Mouse (Mus musculus) left cerebral cortex, postnatal 36 days (tissue): ENCODE measurements at regions not wholly inside any gene's neighbourhood (a gene's known extent, or its start where the extent isn't known, plus 50 kb on each side); places are given as distances from the start of the nearest gene placed in this dataset.

Experiments used
- DNase-seq, 2 experiments: peaks; one replicate each; pipeline ENCODE4 v3.0.0; 2021 to 2022; ENCODE audit warnings: low spot score in 2 of 2, mixed read lengths in 1 of 2
- intact Hi-C: fragments of 180-260 bp; cut with DNase I; formaldehyde crosslinking; loops from one replicate; pipeline ENCODE4 v1.15.1; 2025

DNA sequence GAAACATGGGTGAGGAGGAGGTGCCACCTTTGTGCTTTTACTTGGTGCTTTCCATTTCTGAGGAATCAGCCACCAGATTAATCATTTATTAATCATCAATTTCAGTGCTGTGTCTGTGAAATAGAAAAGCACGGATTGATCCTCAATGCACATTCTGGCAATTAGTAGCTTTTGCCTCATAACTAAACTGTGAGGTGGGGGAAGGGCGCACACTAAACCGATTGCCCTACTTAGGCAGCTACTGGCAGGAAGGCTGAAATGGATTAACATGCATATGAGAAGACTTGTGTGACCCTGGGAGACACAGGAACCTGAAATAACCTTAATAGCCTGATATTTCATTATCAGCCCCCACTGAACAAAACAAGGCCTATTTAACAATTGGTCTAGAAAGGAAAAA lies 581.5 kb upstream of the Tbl1xr1 start:
- no peak for DNase-seq
- intact Hi-C loops, result loop anchor here (10.0 kb wide), 4 partner anchors 140 to 600 kb away; partner anchors contain the start of gene Tbl1xr1

DNA sequence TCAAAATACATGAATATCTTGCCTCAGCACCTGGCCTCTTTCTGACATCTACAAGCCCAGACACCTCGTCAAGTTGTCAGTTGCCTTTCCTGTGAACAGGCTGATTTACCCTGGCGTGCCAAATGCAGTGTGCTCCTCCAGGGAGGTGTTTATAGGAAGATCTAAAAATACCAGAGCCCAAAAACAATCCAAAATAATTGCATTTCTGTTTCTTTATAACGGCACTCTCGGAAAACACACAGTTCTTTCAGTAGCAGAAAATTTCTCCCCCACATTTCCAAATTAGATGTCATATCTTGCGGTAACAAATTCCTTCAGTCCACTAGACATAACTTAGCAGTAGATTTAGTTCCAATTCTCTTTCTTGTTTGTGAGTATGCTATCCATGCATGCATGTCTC lies 580.8 kb upstream of the Tbl1xr1 start:
- intact Hi-C loops, result loop anchor here (10.0 kb wide), 4 partner anchors 139 to 601 kb away; partner anchors contain the start of gene Tbl1xr1
- no peak for DNase-seq

DNA sequence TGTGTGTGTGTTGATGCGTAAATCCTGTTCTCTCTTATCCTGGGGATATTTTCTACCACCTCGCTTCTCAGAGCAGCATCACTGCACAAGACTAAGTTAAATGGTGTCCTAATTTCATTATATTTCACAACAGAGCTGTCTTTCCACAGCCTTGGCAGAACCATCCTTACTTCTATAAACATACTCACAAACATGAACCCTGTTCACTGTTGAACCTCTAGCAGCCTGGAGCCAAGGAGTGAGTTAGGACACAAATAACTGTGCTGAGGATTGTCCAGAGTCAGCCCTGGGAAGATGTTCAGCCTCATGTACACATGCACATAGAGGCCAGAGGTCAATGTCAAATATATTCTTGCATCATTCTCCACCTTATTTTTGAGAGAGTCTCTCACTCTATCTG lies 580.3 kb upstream of the Tbl1xr1 start:
- intact Hi-C loops, result loop anchor here (10.0 kb wide), 4 partner anchors 139 to 601 kb away; partner anchors contain the start of gene Tbl1xr1
- DNase-seq, result no peak

DNA sequence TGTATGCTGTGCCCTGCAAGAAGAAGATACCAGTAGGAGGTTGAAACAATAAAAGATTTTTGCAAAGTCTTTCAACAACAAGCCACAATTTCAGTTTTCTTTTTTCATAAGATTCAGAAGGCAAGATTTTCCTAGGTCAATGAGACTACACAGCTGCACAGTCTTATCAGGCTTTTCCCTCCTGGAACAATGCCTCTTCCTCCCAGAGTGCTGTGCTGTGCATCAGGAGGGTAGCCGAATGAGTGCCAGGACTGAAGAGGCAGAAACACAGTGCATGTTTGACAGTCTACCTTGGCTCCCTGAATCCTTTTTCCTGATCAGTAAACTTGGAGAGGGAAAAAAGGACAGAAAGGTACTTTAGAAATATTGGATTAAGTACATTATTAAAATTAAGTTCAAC lies 579.4 kb upstream of the Tbl1xr1 start:
- DNase-seq, result no peak
- intact Hi-C loops, result loop anchor here (10.0 kb wide), 4 partner anchors 138 to 602 kb away; partner anchors contain the start of gene Tbl1xr1

DNA sequence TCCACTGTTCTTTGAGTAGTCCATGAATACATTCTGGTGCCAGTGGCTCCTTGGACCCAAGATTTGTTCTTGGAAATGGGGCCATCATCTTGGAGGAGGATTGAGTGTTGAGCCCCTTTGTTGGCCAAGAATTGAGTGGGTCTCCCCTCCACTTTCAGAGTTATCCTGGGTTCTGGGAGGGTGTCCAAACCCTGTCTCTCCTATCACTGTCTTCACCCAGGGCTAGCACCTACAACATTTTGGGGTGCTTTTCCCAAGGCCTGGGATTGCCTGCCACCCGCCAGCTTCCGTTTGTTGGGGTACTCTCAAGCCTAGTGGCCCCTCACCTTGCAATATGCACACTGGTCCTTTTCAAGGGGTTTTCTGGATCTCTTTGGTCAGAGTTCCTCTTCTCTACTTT lies 568.8 kb upstream of the Tbl1xr1 start:
- DNase-seq, result no peak
- intact Hi-C loops, result no loop called here

DNA sequence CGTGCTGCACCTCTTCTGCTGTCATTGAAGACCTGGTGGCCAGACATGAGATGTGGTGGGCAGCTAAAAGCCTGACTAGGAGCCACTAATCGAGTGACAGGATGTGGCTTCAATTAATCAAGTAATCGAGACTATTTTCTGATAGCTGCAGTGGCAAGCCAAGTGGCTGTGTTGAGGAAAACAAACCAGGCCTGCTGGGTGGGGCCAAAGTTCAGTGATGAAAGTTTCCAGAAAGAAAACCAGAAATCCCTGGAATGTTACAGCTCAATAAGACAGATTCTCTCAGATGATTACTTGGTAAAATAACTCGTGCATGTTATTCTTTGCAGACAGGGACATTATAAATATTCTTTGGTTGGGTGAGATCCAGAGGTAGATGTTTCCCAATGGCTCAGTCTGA lies 564.4 kb upstream of the Tbl1xr1 start:
- intact Hi-C loops, result no loop called here
- no peak for DNase-seq

DNA sequence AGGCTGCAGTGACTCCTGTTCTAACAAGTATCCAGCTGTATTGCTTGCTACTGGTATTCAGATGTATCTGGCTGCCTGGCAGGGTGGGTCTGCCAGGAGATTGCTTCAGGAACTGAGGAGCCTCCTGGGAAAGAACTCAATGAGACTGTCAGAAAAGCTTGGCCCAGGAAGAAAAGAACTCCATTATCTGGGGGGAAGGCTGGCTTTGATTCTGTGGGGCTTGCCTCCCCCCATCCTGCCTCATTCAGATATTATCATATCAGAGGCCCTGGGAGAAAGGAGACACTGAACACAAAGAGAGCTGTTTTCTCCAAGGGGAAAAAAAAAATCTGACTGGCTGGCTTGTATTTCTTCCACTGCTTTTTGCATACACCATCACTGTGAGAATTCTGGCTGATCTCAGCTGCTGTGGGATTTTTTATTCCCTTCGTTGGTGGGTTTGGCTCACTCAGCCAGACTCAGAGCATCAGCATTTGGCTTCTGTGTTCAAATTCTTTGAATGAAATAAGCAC lies 552.0 kb upstream of the Tbl1xr1 start:
- intact Hi-C loops, result no loop called here
- no peak for DNase-seq

DNA sequence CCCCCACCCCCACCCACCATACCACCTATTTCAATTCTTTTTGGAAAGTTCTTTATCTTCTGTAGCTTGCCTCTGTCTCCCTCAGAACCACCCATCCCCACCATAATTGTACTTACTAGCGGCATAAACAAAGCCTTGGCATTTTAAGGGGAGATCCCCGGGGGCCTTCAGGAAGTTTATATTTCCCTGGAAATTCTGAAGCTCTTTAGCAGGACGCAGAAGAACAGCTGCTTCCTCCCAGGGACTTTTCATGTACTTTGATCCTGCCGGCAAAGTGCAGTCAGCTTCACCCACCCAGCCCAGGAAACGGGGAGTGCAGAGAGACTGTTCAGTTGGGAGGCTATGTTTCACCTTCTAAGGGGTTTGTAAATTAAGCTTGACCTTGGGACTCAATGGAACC lies 545.6 kb upstream of the Tbl1xr1 start:
- intact Hi-C loops, result no loop called here
- no peak for DNase-seq

DNA sequence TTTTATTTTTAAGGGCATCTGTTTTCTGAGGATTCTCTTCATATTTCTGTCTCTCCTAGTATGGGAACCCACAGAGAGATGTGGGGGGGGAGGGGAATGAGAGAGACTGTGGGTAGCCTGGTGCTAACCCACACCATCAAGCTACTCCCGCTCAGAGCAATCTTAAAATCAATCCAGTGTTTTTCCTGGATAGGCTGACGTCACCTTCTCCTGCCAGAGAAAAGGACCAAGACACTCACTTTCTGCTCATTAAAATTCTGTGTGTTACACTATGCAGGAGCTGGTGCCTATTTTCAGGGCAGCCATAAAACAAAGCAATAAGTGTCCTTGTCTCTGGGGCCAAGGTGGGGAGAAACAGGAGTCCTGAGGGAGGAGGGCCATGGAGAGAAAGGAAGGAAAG lies 537.3 kb upstream of the Tbl1xr1 start:
- intact Hi-C loops, result no loop called here
- DNase-seq, result no peak

DNA sequence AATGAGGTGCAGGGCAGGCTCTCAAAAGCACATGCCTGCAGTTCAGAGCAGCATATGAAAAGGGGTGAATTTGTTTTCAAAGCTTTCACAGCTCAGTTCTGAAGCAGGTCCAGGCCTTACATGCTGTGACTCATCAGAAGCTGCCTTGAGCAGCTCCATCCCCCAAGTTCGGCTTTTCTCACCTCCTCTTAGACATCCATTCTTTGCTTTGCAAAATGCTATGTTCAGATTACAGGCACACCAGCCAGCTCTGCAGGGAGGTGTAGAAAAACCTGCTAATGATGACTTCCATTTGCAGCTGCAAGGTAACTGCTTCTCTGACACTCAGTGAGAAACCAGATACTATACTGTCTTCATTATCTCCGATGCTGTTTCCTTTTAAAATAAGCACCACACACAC lies 532.0 kb upstream of the Tbl1xr1 start:
- intact Hi-C loops, result no loop called here
- peak; percentile 57 to 58 for DNase-seq

DNA sequence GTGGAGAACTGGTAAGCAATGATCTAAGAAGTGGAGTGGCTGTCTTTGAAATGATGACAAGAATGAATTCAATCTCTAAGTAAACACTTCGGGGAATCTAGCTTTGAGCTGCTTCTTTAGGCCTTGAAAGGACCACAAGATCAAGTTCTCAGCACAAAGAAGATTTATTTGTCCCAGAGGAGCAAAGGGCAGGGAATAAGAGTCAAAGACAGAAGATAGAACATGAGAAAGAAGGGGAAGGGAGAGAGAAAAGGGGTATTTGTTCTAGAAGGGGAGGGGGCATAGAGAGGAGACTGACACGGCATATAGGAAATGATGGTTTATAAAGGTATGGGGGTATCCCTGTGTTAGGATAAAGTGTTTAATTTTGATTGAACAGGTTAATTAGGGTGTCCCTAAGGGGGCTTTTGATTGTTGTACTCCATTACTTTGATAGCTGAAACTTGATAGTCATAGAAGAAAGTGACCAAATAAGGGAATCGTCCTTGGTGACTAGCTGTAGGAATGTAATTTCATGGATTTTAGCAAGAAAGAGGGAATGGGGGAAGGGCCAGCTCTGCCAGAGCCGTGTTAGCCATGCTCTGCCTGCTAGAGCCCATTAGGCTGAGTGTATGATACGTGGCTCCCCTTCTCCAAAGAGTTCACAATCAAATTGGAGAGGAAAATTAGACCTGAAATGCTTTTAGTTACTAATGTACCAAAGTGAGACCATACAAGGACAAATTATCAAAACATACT lies 531.1 kb upstream of the Tbl1xr1 start:
- intact Hi-C loops, result no loop called here
- DNase-seq, result no peak

DNA sequence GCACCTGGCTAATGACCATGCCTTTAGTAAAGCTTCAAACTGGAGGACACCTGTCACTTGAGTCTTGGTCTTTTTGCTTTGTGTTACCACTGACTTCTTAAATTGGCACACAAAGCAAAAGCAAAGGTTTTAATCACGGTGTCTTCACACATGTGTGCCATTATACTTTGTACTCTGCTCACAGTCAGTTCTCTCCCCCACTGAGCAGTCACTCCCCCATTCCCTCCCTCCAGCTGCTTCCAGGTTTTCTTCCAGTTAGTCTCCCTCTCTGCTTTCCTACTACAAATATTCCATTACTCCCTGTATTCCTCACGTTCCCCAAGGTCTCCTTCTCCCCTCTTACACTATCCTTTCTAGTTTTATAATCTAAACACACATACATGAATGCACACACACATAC lies 530.0 kb upstream of the Tbl1xr1 start:
- intact Hi-C loops, result no loop called here
- DNase-seq, result no peak

DNA sequence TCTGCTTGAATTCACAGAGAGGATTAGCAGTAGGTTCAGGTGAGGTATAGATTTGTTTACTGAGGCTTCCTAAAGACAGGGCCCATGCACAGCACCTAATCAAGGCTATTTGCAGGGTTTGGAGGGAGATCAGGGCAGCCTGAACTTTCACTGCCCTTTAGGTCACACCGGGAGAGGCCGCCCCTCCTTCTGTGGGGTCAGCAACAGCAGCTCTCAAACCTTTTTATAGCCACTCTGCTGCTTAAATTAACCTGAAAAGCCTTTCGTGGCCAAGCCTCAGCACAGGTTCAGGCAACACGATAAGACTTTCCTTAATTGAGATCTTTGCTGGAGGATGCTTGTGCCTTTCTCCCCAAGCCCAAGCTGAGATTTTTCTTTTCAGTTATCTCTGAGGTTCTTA lies 526.8 kb upstream of the Tbl1xr1 start:
- no peak for DNase-seq
- intact Hi-C loops, result no loop called here

DNA sequence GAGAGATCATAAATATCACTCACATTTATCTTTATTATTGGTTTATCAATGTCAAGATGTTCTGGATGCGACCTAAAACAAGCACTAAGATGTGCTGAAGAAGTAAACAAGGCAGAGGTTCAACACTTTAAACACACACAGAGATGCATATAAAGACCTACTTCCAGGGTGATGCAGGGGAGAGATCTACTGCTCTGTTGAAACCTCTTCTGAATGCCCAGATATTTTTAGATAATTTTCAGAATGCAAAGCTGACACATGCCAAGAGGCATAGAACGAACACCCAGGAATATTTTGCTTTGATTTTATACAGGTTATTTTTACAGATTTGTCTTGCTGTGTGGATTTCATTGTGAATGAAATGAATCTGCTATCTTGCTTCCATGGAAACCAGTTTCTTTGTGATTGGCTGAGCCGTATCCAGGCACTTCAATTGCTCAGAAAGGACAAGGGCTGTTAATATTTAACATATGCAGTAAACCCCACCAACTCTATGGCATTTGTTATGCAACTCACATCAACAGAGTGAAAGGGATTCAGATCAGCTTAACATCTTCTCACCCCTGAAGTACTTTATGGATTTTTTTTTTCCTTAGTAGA lies 523.2 kb upstream of the Tbl1xr1 start:
- intact Hi-C loops, result no loop called here
- DNase-seq, result peak in 1 of 2 experiments; percentile 42

DNA sequence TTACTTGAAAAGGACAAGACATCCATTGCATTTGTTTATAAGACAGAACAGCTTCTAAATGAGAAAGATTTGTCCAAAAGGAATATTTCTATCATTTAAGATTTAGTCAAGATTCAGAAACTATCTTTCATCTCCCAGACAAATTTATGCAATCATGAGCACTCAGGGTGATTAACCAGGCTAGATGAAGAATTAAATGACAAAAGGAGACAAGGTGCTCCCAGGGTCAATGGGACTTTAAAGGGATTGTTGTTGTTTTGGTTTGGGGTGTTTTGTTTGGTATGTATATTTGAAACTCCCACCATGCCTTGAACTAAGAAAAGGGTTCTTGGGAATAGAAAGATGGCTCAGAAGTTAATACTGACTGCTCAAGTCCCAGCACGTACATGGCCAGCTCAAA lies 522.6 kb upstream of the Tbl1xr1 start:
- intact Hi-C loops, result no loop called here
- DNase-seq, result no peak

DNA sequence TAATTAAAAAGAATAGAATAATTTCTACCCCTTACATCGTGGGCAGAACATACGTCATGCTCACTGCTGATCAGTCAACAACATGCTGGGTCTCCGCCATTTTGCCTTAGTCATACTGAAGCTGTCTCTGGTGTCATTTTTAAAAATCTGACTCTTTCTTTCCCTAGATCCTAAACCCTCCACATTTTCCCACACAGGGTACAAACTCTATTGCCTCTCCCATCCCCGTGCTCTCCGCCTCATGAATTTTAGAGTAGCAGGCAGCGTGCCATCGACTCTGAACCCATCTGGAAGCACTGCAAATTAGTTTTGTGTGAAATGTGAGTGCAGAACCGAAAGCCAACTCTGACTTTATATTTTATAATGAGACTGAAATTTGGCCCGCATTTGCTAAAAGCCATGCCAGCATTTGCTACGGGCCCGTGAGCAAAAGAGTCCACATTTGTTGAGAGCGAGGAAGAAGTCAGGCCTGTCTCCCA lies 518.5 kb upstream of the Tbl1xr1 start:
- intact Hi-C loops, result no loop called here
- DNase-seq, result peak; percentile 64 to 66

DNA sequence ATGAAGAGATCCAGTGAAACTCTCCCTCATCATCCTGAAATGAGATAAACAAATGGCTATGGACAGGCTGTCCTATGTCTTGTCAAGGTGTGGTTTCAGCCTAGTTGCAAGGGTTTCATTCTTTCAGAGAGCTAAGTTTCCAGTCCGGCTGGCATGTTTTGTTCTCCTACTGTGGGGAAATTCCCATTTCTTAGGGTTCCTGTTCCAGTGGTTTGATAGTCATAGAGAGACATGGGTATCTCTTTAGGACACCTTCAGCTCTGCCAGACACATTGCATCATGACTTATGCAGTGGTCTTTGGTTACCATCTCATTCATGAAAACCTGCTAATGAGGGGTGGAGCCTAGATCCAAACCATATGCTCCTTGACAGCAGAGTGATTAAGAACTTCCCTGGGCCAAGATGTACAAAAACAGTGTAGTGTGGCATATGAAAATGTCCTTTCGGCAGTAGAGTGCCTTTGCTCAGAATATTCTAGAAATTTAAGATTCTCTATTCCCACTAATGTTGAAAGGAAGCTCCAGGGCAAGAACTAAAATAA lies 513.6 kb upstream of the Tbl1xr1 start:
- intact Hi-C loops, result loop anchor here (5.0 to 10.0 kb wide), 4 partner anchors 86 to 908 kb away; no protein-coding TSS in a partner anchor

DNA sequence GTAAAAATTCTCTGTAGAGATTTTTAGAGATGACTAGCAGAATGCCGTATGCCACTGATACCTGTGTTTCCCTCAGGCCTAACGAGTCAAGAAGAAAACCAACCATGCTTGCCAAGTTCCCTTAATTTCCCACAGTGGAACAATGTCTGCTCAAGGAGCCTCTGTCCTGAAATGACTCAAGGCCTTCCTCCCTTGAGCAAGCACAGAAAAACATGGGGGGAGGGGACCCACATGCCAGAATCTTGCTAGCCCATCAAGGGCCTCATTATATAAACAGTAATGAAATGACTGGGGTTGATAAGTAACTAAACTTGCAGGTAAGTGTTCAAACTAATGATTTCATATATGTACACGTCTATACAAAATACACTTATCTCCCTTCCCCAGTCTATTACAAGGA lies 513.0 kb upstream of the Tbl1xr1 start:
- intact Hi-C loops, result loop anchor here (5.0 to 10.0 kb wide), 4 partner anchors 86 to 909 kb away; no protein-coding TSS in a partner anchor
- DNase-seq, result no peak

More for the DNA sequence above, 513.6 kb upstream of the Tbl1xr1 start:
- DNase-seq, result no peak

DNA sequence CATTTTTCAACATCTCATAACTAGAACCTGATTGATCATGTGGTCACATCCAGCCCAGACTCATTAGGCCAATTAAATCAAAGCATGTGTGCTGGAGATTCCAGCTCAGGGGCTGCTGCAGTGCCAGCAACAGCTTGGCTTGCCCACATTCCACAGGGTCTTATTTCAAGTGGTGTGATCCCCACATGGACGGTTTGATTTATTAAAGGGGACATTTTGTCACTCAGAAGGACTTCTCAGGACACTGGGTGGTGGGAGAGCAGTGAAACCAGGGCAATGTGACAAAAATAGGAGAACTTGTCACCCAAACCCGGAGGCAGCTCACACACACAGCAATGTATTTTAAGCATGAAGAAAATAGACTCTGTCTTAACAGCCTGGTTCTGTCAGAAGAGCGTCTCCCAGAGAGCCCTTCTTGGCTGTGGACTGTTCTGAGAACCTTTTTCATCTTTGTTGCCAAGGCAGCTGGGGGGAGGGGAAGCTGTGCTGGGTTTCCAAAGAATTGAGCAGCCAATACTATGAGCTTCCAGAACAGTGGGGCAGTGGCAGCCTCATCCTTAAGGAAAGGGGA lies 512.2 kb upstream of the Tbl1xr1 start:
- intact Hi-C loops, result loop anchor here (5.0 to 10.0 kb wide), 4 partner anchors 87 to 909 kb away; no protein-coding TSS in a partner anchor
- peak; percentile 77 to 78 for DNase-seq
